Mouse (Mus musculus): ENCODE results near the gene Smc6.

The Smc6 gene

DNA sequence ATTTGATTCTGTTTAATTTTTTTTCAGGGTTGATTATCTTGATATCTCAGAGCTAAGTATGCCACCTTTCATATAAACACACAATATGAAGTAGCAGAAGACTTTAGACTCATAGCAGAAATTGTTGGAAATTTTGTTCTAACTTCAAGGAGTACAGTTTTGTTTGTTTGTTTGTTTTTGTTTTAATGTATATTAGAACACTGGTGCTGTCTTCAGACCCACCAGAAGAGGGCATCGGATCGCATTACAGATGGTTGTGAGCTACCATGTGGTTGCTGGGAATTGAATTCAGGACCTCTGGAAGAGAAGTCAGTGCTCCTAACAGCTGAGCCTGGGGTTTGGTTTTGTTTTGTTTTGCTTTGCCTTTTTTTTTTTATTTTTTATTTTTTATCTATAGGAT, 20.7 kb downstream of the Smc6 start:
- no peak for DNase-seq

GRCm38 (mm10) chr12:11300858-11301257, 35.2 kb downstream of the Smc6 start:
- DNase-seq = no peak

GRCm38 (mm10) chr12:11306753-11307645, 41.3 kb downstream of the Smc6 start:
- DNase-seq = no peak

DNA sequence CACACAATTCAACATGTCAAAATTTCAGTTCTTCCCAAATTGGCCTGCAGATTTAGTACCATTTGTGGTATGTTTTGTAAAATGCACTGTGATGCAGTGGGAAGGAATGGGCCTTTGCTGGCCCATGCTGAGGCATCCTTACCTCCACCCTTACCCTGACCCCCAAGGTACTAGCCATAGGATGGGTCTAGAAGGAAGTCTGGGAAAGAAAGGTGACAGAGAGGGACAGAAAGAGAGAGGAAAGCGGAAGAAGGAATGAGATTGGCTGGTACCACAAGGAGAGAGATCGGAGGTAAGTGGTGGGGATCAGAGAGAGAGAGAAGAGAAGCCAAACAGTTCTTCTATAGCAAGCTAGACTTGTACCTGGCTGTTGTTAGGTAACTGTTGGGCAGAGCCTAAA, 45.4 kb downstream of the Smc6 start:
- DNase-seq = no peak

GRCm38 (mm10) chr12:11313840-11314239, 48.2 kb downstream of the Smc6 start:
- no peak for DNase-seq

DNA sequence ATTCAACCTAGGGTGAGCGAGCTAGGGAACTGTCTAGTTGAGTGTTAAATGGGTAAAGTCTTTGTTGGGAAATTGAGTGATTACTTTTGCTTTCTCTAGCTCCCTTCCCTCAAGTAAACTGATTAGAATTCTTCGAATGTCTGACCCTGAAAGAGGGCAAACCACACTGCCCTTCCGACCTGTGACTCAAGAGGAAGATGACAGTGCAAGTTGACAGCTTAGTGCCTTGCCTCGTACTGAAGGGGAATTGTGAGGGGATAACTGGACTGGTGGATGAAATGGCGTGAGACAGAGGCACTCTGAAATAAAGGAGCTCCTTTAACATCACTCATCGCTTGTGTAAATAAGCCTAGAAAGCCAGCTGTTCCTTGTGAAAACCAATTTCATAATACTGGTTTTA, 52.0 kb downstream of the Smc6 start:
- no peak for DNase-seq

- DNase-seq = no peak
Measured at GRCm38 (mm10) chr12:11324480-11324879, 58.8 kb downstream of the Smc6 start.

DNA sequence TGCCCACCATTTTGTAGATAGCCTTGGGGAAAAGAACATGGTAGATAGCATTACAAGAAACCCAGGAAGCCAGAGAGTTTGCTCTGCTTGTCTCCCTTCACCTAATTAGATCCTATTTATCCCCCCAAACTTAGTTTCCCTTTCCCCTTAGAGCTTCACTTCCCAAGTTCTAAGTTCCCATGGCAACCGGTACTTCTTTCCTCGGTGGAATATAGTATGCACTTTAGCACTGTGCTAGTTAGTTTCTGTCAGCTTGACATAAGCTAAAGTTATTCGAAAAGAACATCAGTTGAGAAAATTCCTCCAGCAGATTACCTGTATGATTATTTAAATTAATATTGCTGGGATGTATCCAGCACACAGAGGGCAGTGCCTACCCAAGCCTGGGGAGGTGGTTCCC, 60.8 kb downstream of the Smc6 start:
- no peak for DNase-seq

DNA sequence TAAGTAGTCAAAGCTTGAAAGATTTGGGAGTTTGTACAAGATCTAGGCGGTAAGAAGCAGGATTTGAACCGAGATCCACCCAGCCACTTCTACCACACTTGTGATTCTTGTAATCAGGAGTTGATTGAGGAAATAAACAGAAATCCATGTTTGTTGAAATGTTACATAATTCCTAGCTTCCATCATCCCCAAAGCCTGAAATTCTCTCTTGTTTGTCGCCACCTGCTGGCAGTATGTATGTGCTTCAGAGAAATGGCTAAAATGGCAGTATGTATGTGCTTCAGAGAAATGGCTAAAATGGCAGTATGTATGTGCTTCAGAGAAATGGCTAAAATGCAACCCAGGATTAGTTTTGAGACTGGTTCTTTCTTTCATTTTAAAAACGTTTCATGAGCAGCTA, 71.2 kb downstream of the Smc6 start:
- peak; percentile 60 for DNase-seq

DNA sequence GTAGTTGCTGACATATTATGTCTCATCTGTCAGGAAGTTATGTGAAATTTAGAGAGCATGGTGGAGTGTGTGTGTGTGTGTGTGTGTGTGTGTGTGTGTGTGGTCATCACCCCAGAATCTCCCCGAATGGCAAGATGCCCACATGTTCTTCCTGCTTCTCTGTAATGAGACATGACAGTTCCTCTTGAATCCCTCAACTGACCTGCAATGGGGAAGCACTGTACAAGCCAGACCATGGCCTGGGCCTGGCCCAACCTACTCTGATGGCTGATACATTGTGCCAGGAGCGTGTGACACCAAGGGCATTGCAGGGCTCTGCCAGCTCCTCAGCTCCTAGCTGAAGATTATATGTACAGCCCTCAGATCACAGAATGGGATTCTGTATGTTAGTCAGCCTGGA, 72.6 kb downstream of the Smc6 start:
- no peak for DNase-seq

DNA sequence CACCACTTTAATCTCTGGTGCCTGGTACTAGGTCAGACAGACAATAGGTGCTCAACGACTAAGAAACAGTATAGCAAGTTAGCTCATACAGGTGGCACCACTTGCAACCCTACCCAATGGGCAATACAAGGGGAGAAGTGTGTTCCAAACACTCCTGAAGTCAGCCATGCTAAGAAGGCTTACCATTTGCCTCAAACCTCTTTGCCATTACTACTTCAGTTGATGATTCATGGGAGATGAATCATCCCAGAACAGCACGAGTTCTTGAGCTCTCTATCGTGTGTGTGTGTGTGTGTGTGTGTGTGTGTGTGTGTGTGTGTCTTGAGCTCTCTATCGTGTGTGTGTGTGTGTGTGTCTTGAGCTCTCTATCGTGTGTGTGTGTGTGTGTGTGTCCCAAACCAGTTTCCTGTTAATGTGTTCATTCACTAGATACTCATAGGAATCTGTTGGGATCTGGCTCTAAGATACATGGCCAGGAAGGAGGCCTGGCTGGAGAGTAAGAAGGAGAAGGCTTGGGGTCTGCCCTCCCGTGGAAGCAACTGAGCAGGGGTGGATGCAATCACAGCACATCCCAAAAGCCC, 76.4 kb downstream of the Smc6 start:
- no peak for DNase-seq

GRCm38 (mm10) chr12:11345963-11346362, 80.3 kb downstream of the Smc6 start:
- DNase-seq = no peak

- DNase-seq = peak; percentile 58
Measured at GRCm38 (mm10) chr12:11348423-11348822, 82.7 kb downstream of the Smc6 start.

- no peak for DNase-seq
Measured at GRCm38 (mm10) chr12:11349870-11350269, 84.2 kb downstream of the Smc6 start.

- peak; percentile 88 for DNase-seq
Measured at GRCm38 (mm10) chr12:11350895-11351294, 85.2 kb downstream of the Smc6 start.

- no peak for DNase-seq
Measured at GRCm38 (mm10) chr12:11362435-11362834, 96.7 kb downstream of the Smc6 start.

DNA sequence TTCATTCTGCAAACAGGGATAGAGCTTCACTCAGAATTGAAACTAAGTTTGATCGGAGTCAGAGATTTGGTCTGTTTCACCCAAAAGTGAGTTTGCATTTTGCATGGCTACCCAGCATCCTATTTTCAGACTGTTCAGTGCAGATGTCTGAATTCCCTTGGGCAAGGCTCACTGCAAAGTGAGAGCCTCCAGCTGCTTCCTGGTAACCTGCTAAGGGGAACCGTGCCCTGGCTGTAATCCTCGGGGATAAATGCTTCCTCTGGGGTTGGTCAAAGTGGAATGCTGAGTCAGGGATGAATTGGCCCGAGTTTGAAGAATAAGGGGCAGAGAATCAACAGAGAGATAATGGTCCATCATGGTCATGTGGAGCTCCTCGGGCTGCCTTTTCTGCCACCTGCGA, 99.2 kb downstream of the Smc6 start:
- no peak for DNase-seq

DNA sequence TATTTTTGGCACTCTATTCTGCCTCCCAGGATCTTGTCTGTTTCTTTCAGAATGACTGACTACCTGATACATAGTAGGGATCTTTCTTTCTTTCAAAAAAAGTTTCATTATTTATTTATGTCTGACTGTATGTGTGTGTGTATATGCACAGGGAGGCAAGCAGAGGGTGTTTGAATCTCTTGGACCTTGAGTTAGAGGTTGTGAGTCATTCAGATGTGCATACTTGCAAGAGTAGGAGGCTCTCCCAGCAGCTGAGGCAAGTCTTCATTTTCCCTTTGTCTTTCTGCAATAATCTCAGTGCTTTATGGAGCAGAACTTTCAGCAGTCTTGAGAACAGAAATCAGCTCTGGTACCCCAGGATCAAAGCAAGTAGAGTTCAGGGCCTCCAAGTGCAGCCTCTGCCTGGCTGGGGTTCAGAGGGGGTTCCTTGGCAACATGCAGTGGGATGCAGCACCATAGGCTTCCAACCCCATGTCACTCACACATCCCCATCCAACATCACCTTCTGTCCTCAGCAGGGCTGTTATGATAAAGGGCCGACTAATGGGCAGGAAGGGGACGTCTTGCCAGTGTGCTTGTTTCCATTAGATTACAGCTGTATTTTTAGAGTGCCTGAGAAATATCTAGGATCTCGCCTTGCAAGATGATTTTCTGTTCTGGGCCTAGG, 101.5 kb downstream of the Smc6 start:
- DNase-seq = no peak
